Mouse (Mus musculus) lung, adult 2 months (tissue): Measurements from ENCODE around the gene Fyco1.

Source experiments
- CTCF ChIP-seq: fragments of 200-500 bp; IDR thresholded peaks from 2 replicates; pipeline ENCODE4 v1.5.1; 2011; ENCODE audit warnings: mild to moderate bottlenecking, low read length, control low read depth; ENCODE audit not compliant: insufficient read depth
- POLR2A ChIP-seq: fragments of 200-500 bp; IDR thresholded peaks from 2 replicates; pipeline ENCODE4 v1.6.1; 2011; ENCODE audit warnings: low read depth, mild to moderate bottlenecking, control low read depth, low read length, borderline replicate concordance; ENCODE audit errors: extremely low read depth

- TF ChIP-seq CTCF (no peak), POLR2A (no peak)
Observed at GRCm38 (mm10) chr9:123766996-123767395, 84.7 kb downstream of the Fyco1 start.
